Mouse (Mus musculus) MEL (cell line): ENCODE results near the gene Gm13278. TPM values are rescaled to one million over a fixed set of nuclear protein-coding genes. Genes with fewer than 3 reads are reported as not detected.
A peak's percentile ranks its signal among the peaks of the same experiment; 100 is the strongest.
"Not testable (repeated sequence)": the region's sequence is repeated elsewhere in the genome, so short reads cannot be mapped to it uniquely, and the experiment has no call there.

Experiments
- DNase-seq: peaks from one replicate; pipeline ENCODE4 v3.0.0; 2011; ENCODE audit warnings: low read depth, low spot score
- H3K27ac ChIP-seq: 2 replicates; pipeline ENCODE4 v1.5.1; 2012; ENCODE audit warnings: low read depth, mild to moderate bottlenecking, control low read depth, low read length, moderate library complexity; ENCODE audit not compliant: control insufficient read depth
- H3K27me3 ChIP-seq, 2 experiments: fragments of 150-350 bp in 1 of 2; sonication (generic) in 1 of 2; 2 replicates each; pipeline ENCODE4 v1.6.1; 2012; ENCODE audit warnings: low read length in 2 of 2, mild to moderate bottlenecking in 2 of 2, improper control_type of control experiment in 1 of 2, moderate library complexity in 1 of 2; ENCODE audit not compliant: insufficient read depth in 2 of 2, control insufficient read depth in 1 of 2
- H3K36me3 ChIP-seq, 2 experiments: 2 replicates each; pipeline ENCODE4 v1.6.1; 2012 to 2014; ENCODE audit warnings: low read length in 2 of 2, improper control_type of control experiment in 1 of 2, inconsistent platforms in 1 of 2, mild to moderate bottlenecking in 1 of 2; ENCODE audit not compliant: insufficient read depth in 2 of 2, control insufficient read depth in 1 of 2
- H3K4me1 ChIP-seq, 2 experiments: fragments of 150-350 bp in 1 of 2; sonication (generic) in 1 of 2; 2 replicates each; pipeline ENCODE4 v1.6.1; 2012; ENCODE audit warnings: low read length in 2 of 2, improper control_type of control experiment in 1 of 2, mild to moderate bottlenecking in 1 of 2; ENCODE audit not compliant: insufficient read depth in 2 of 2, control insufficient read depth in 1 of 2
- H3K4me3 ChIP-seq, 2 experiments: fragments of 150-350 bp in 1 of 2; sonication (generic) in 1 of 2; 2 replicates each; pipeline ENCODE4 v1.5.1; 2012; ENCODE audit warnings: low read depth in 2 of 2, low read length in 2 of 2, mild to moderate bottlenecking in 2 of 2, moderate library complexity in 2 of 2, control low read depth in 1 of 2, improper control_type of control experiment in 1 of 2; ENCODE audit not compliant: control insufficient read depth in 1 of 2, insufficient read depth in 1 of 2
- H3K79me2 ChIP-seq: 2 replicates; pipeline ENCODE4 v1.6.1; 2012; ENCODE audit warnings: mild to moderate bottlenecking, low read length, moderate library complexity; ENCODE audit not compliant: control insufficient read depth, poor library complexity, insufficient read depth
- H3K9ac ChIP-seq: 2 replicates; pipeline ENCODE4 v1.6.1; 2012; ENCODE audit warnings: low read depth, mild to moderate bottlenecking, control low read depth, low read length, moderate library complexity; ENCODE audit not compliant: control insufficient read depth, poor library complexity, severe bottlenecking
- H3K9me3 ChIP-seq: fragments of 150-350 bp; sonication (generic); replicated peaks from 2 replicates; pipeline ENCODE4 v1.6.1; 2012; ENCODE audit warnings: mild to moderate bottlenecking, low read length, improper control_type of control experiment, moderate library complexity; ENCODE audit not compliant: insufficient read depth
- CTCF ChIP-seq, 3 experiments: IDR thresholded peaks in 2 of 3; conservative IDR thresholded peaks in 1 of 3; 2 replicates each; pipeline ENCODE4 v1.5.1; 2011 to 2012; ENCODE audit warnings: low read length in 3 of 3, low read depth in 2 of 3, mild to moderate bottlenecking in 2 of 3, improper control_type of control experiment in 1 of 3, inconsistent platforms in 1 of 3, mixed read lengths in 1 of 3, moderate library complexity in 1 of 3; ENCODE audit not compliant: control insufficient read depth in 1 of 3, insufficient read depth in 1 of 3, poor library complexity in 1 of 3, severe bottlenecking in 1 of 3
- ETS1 ChIP-seq: IDR thresholded peaks from 2 replicates; pipeline ENCODE4 v1.6.1; 2012; ENCODE audit warnings: low read depth, mild to moderate bottlenecking, inconsistent platforms, low read length, improper control_type of control experiment, moderate library complexity
- POLR2A ChIP-seq, 2 experiments: IDR thresholded peaks; 2 replicates each; pipeline ENCODE4 v1.6.1; 2011 to 2012; ENCODE audit warnings: low read length in 2 of 2, mild to moderate bottlenecking in 2 of 2, control low read depth in 1 of 2, improper control_type of control experiment in 1 of 2, low read depth in 1 of 2, moderate library complexity in 1 of 2; ENCODE audit not compliant: control insufficient read depth in 1 of 2, insufficient read depth in 1 of 2, poor library complexity in 1 of 2
- ZMIZ1 ChIP-seq: IDR thresholded peaks from 2 replicates; pipeline ENCODE4 v1.6.1; 2012; ENCODE audit warnings: low read depth, mild to moderate bottlenecking, inconsistent platforms, low read length, improper control_type of control experiment, moderate library complexity
- polyA plus RNA-seq, 2 experiments: library from polyadenylated mRNA; stranded (reverse) in 1 of 2; unstranded in 1 of 2; fragments of >175 nt in 1 of 2; fragments of >200 nt in 1 of 2; gene quantifications; 2 replicates each; pipeline versions ENCODE4 v1.2.1 to v1.2.4; 2012; ENCODE audit warnings: low replicate concordance in 2 of 2, low read depth in 1 of 2; ENCODE audit not compliant: insufficient read length in 2 of 2, insufficient read depth in 1 of 2, missing spikeins in 1 of 2
- total RNA-seq: library from RNA; depleted of rRNA; stranded (reverse); fragments of 300-350 nt; gene quantifications from 2 replicates; pipeline ENCODE4 v1.2.3, GENCODE M21; 2012

Gene Gm13278
- total and polyA plus RNA-seq, 3 experiments: not detected

- 0 out of 2 replicates have a peak, but pooled peaks have one; percentile 41 for TF ChIP-seq ZMIZ1
- TF ChIP-seq POLR2A (IDR thresholded peaks at IDR 0.05; ENCODE audit: control insufficient read depth in 1 of 2, insufficient read depth in 1 of 2, low read depth in 1 of 2, low read length in 2 of 2, poor library complexity in 1 of 2): 0 out of 4 replicates have a peak, but pooled peaks of 1 of the 2 experiments have one; percentile 28
- 0 out of 2 replicates have a peak, but pooled peaks have one; percentile 15 for TF ChIP-seq ETS1
- not testable (repeated sequence) for H3K4me1 ChIP-seq, H3K9me3 ChIP-seq, H3K27me3 ChIP-seq, H3K79me2 ChIP-seq, H3K36me3 ChIP-seq, H3K27ac ChIP-seq
- DNase-seq: peak; percentile 82
- peak within 1 kb of the TSS; percentile 25 for H3K9ac ChIP-seq
- peak within 1 kb of the TSS in 1 of 2 experiments; percentile 6; a peak in 1 of 4 replicates for H3K4me3 ChIP-seq
Observed at GRCm38 (mm10) chr4:88759610-88760268, 31.6 kb upstream of the Gm13278 start, which contains the start of gene Gm13283. Gene Gm13283 (plus strand): TSS chr4:88760119.

DNA sequence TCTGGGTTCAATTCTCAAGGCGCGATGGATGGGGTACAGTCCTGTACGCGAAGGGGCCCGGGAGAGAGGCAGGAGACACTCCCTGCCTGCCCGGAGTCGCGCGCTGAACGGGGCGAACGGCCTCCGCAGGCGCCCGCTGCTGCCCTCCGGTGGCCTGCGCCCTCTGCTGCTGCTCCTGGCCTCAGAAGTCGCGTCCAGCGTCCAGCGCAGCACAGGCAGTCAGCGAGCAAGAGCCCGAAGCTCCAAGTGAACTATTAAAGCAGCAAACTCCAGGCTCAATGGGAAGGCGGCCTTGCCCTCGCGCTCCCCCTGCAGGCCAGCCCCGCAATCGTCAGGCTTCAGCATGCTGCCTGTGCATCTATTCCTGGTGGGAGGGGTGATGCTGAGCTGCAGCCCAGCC is 30.9 kb upstream of the Gm13278 start:
- not testable (repeated sequence) for H3K36me3 ChIP-seq, H3K4me3 ChIP-seq, DNase-seq, H3K79me2 ChIP-seq, H3K9me3 ChIP-seq, H3K27ac ChIP-seq, H3K4me1 ChIP-seq, H3K27me3 ChIP-seq
- H3K9ac ChIP-seq: peak overlapping the region; percentile 25; the same call in 1 of the 2 replicates

GRCm38 (mm10) chr4:88761776-88762175 is 29.6 kb upstream of the Gm13278 start:
- H3K79me2 ChIP-seq, H3K9me3 ChIP-seq, H3K36me3 ChIP-seq, H3K9ac ChIP-seq, DNase-seq, H3K4me1 ChIP-seq, H3K4me3 ChIP-seq, H3K27me3 ChIP-seq, H3K27ac ChIP-seq: not testable (repeated sequence)

DNA sequence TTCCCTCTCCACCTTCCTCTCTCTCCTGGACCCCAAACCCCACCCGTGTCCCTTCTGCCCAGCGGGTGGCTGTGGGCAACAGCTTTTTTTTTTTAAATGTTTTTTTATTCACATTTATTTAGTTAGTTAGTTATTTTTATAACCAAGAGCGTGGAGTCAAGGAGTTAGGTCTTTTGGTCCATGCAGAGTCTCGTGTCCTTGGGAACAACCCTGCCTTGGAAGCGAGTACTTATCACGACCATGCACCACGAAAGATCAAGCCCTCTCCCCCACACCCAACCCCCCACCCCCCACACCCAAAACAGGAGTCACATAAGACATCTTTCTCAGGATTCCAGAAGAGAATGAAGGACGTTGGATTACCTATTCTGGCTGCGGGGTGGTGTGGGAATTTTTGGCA is 29.0 kb upstream of the Gm13278 start:
- H3K27me3 ChIP-seq: not testable (repeated sequence)
- TF ChIP-seq CTCF (IDR thresholded peaks at IDR 0.05 in 2 of 3, conservative IDR thresholded peaks at IDR 0.05 in 1 of 3; ENCODE audit: control insufficient read depth in 1 of 3, insufficient read depth in 1 of 3, low read depth in 2 of 3, low read length in 3 of 3, poor library complexity in 1 of 3, severe bottlenecking in 1 of 3): 0 out of 6 replicates have a peak, but pooled peaks of 1 of the 3 experiments have one; percentile 2
- TF ChIP-seq, all 39 proteins: peak for 1; not testable (repeated sequence) for 38
- DNase-seq: not testable (repeated sequence)

DNA sequence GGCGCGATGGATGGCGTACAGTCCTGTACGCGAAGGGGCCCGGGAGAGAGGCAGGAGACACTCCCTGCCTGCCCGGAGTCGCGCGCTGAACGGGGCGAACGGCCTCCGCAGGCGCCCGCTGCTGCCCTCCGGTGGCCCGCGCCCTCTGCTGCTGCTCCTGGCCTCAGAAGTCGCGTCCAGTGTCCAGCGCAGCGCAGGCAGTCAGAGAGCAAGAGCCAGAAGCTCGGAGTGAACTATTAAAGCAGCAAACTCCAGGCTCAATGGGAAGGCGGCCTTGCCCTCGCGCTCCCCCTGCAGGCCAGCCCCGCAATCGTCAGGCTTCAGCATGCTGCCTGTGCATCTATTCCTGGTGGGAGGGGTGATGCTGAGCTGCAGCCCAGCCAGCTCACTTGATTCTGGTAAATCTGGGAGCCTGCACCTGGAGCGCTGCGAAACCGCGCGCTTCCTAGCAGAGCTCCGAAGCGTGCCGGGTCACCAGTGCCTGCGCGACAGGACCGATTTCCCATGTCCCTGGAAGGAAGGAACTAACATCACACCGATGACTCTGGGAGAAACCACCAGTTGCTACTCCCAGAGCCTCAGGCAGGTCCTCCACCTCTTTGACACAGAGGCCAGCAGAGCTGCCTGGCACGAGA is 27.8 kb upstream of the Gm13278 start:
- H3K9ac ChIP-seq: peak overlapping the region; percentile 45; the same call in 1 of the 2 replicates
- H3K9me3 ChIP-seq, H3K4me1 ChIP-seq, H3K79me2 ChIP-seq, H3K27me3 ChIP-seq, H3K36me3 ChIP-seq, H3K27ac ChIP-seq: not testable (repeated sequence)
- DNase-seq: peak; percentile 37
- peak overlapping the region in 1 of 2 experiments; percentile 23; a peak in 1 of 4 replicates for H3K4me3 ChIP-seq

More for the DNA sequence above, 29.0 kb upstream of the Gm13278 start:
- H3K36me3 ChIP-seq, H3K9me3 ChIP-seq, H3K4me1 ChIP-seq, H3K9ac ChIP-seq, H3K4me3 ChIP-seq, H3K27ac ChIP-seq, H3K79me2 ChIP-seq: not testable (repeated sequence)

- DNase-seq, H3K4me3 ChIP-seq, H3K36me3 ChIP-seq, H3K9me3 ChIP-seq, H3K27ac ChIP-seq, H3K79me2 ChIP-seq, H3K9ac ChIP-seq, H3K4me1 ChIP-seq, H3K27me3 ChIP-seq: not testable (repeated sequence)
Observed at GRCm38 (mm10) chr4:88773534-88773933, 17.8 kb upstream of the Gm13278 start, which contains the start of gene Gm13290. Gene Gm13290 (plus strand): TSS chr4:88773834.
